Mouse (Mus musculus): ENCODE data around the gene Shox2. TPM values are rescaled to one million over a fixed set of nuclear protein-coding genes. Genes with fewer than 3 reads are reported as not detected.

Gene Shox2
- total RNA-seq (2021), result under 1 TPM in 1 of 2 experiments, not detected in 1; 0.76 TPM

GRCm38 (mm10) chr3:66981706-66982105 lies at the start of gene Shox2:
TSS of gene Shox2 (minus strand) at chr3:66981771.
- DNase-seq, result no peak
- intact Hi-C loops (cut with DNase I), result no loop called here

- intact Hi-C loops (cut with DNase I), result no loop called here
- DNase-seq, result no peak
Measured at GRCm38 (mm10) chr3:66996820-66997219, 15.2 kb upstream of the Shox2 start.

- intact Hi-C loops (cut with DNase I), result no loop called here
Measured at GRCm38 (mm10) chr3:66986287-66986560, 4.7 kb upstream of the Shox2 start.

GRCm38 (mm10) chr3:66985539-66986286 lies 4.1 kb upstream of the Shox2 start:
- intact Hi-C loops (cut with DNase I), result no loop called here
- peak; percentile 75 for DNase-seq

More at GRCm38 (mm10) chr3:66986287-66986560, 4.7 kb upstream of the Shox2 start:
- DNase-seq, result no peak

GRCm38 (mm10) chr3:66983481-66983880 lies 1.9 kb upstream of the Shox2 start:
- intact Hi-C loops (cut with DNase I), result no loop called here
- no peak for DNase-seq

- intact Hi-C loops (cut with DNase I), result no loop called here
- DNase-seq, result no peak
Measured at GRCm38 (mm10) chr3:66982181-66982911, 775 bp upstream of the Shox2 start.

GRCm38 (mm10) chr3:66981101-66981661 lies 390 bp downstream of the Shox2 start, which contains the start of gene Rsrc1:
TSS of gene Rsrc1 (plus strand) at chr3:66981390.
- DNase-seq, result no peak
- intact Hi-C loops (cut with DNase I), result no loop called here

GRCm38 (mm10) chr3:66980111-66980975 lies 1.2 kb downstream of the Shox2 start:
- intact Hi-C loops (cut with DNase I), result no loop called here

GRCm38 (mm10) chr3:66979491-66979890 lies 2.1 kb downstream of the Shox2 start:
- intact Hi-C loops (cut with DNase I), result loop anchor here (5.0 kb wide), 1 partner anchor 363 kb away; no protein-coding TSS in a partner anchor
- no peak for DNase-seq

More at GRCm38 (mm10) chr3:66980111-66980975, 1.2 kb downstream of the Shox2 start:
- no peak for DNase-seq

GRCm38 (mm10) chr3:66978457-66979381 lies 2.9 kb downstream of the Shox2 start:
- intact Hi-C loops (cut with DNase I), result loop anchor here (5.0 kb wide), 1 partner anchor 364 kb away; no protein-coding TSS in a partner anchor
- no peak for DNase-seq

- intact Hi-C loops (cut with DNase I), result loop anchor here (5.0 kb wide), 1 partner anchor 364 kb away; no protein-coding TSS in a partner anchor
- DNase-seq, result no peak
Measured at GRCm38 (mm10) chr3:66977811-66978456, 3.6 kb downstream of the Shox2 start.

GRCm38 (mm10) chr3:66976889-66977615 lies 4.5 kb downstream of the Shox2 start:
- intact Hi-C loops (cut with DNase I), result loop anchor here (5.0 kb wide), 1 partner anchor 365 kb away; no protein-coding TSS in a partner anchor
- no peak for DNase-seq

GRCm38 (mm10) chr3:66974501-66974900 lies 7.1 kb downstream of the Shox2 start:
- DNase-seq, result no peak
- intact Hi-C loops (cut with DNase I), result loop anchor here (5.0 kb wide), 1 partner anchor 562 kb away; no protein-coding TSS in a partner anchor

- peak; percentile 47 for DNase-seq
- intact Hi-C loops (cut with DNase I), result loop anchor here (5.0 kb wide), 1 partner anchor 561 kb away; no protein-coding TSS in a partner anchor
Measured at GRCm38 (mm10) chr3:66973391-66973943, 8.1 kb downstream of the Shox2 start.

GRCm38 (mm10) chr3:66972191-66972950 lies 9.2 kb downstream of the Shox2 start:
- DNase-seq, result no peak
- intact Hi-C loops (cut with DNase I), result loop anchor here (5.0 kb wide), 1 partner anchor 560 kb away; no protein-coding TSS in a partner anchor

- intact Hi-C loops (cut with DNase I), result loop anchor here (5.0 kb wide), 1 partner anchor 558 kb away; no protein-coding TSS in a partner anchor
- no peak for DNase-seq
Measured at GRCm38 (mm10) chr3:66970661-66971331, 10.8 kb downstream of the Shox2 start.
